Mouse (Mus musculus) kidney, embryonic 14.5 days (tissue): ENCODE results near the gene Mrpl52. TPM values are rescaled to one million over a fixed set of nuclear protein-coding genes. Genes with fewer than 3 reads are reported as not detected.
A peak's percentile ranks its signal among the peaks of the same experiment; 100 is the strongest.

Source experiments
- ATAC-seq: fragments of 200-750 bp; cut with Nextera tagmentation; 2 replicates; pipeline ENCODE4 v1.8.0; 2017; ENCODE audit warnings: moderate number of reproducible peaks, mild to moderate bottlenecking, moderate TSS enrichment, moderate library complexity; ENCODE audit not compliant: low FRiP score, low TSS enrichment
- H3K27ac ChIP-seq: fragments of 300-500 bp; sonication (generic); 2 replicates; pipeline ENCODE4 v1.5.1; 2014; ENCODE audit warnings: low read depth, mild to moderate bottlenecking, low read length, moderate library complexity, mixed read lengths
- H3K27me3 ChIP-seq: fragments of 300-500 bp; sonication (generic); 2 replicates; pipeline ENCODE4 v1.6.1; 2014; ENCODE audit warnings: mild to moderate bottlenecking, low read length; ENCODE audit not compliant: control insufficient read depth, insufficient read depth
- H3K36me3 ChIP-seq: fragments of 300-500 bp; sonication (generic); 2 replicates; pipeline ENCODE4 v1.6.1; 2014; ENCODE audit warnings: low read length, mixed read lengths; ENCODE audit not compliant: control insufficient read depth, insufficient read depth
- H3K4me1 ChIP-seq: fragments of 300-500 bp; sonication (generic); 2 replicates; pipeline ENCODE4 v1.6.1; 2014; ENCODE audit warnings: low read length, mixed read lengths; ENCODE audit not compliant: control insufficient read depth, insufficient read depth
- H3K4me2 ChIP-seq: fragments of 300-500 bp; sonication (generic); replicated peaks from 2 replicates; pipeline ENCODE4 v1.6.1; 2014; ENCODE audit warnings: low read depth, mild to moderate bottlenecking, low read length
- H3K4me3 ChIP-seq: fragments of 300-500 bp; sonication (generic); 2 replicates; pipeline ENCODE4 v1.5.1; 2014; ENCODE audit warnings: mild to moderate bottlenecking, low read length
- H3K9ac ChIP-seq: fragments of 300-500 bp; sonication (generic); 2 replicates; pipeline ENCODE4 v1.6.1; 2014; ENCODE audit warnings: low read depth, mild to moderate bottlenecking, low read length, moderate library complexity
- H3K9me3 ChIP-seq: fragments of 300-500 bp; sonication (generic); 2 replicates; pipeline ENCODE4 v1.6.1; 2016; ENCODE audit warnings: low read length; ENCODE audit not compliant: control insufficient read depth
- WGBS: fragments of 180-500 bp; shearing (Covaris S2); extraction: QIAGEN DNeasy Blood & Tissue Kit; methylation state at CpG from one replicate; pipeline ENCODE4 v1.1.7; 2014; 5-methylcytosine and 5-hydroxymethylcytosine counted together
- polyA plus RNA-seq: library from polyadenylated mRNA; unstranded; fragments of >200 nt; fragmentation: Nextera tagmentation; extraction: Ambion mirVana; gene quantifications from 2 replicates; pipeline ENCODE4 v1.2.1, GENCODE M21; 2014

Mrpl52 gene
- polyA plus RNA-seq, 1 experiment from 2014 or later = 269 TPM

GRCm38 (mm10) chr14:54408336-54409056 lies 18.2 kb upstream of the Mrpl52 start:
- Histone ChIP-seq H3K9me3 (no peaks in the 10 kb centered on the region), H3K27me3 (no peaks in the 10 kb centered on the region), H3K4me3 (peak overlapping the region; percentile 8; the same call in 1 of the 2 replicates), H3K4me1 (peaks cover 29% of the 10 kb centered on the region), H3K36me3 (no peaks in the 10 kb centered on the region), H3K9ac (no peak overlapping the region), H3K4me2 (peak overlapping the region; percentile 25; the same call in 1 of the 2 replicates), H3K27ac (no peak overlapping the region; the same call in 1 of the 2 replicates)
- WGBS = 57% methylated on average over 25 of the region's 25 CpGs
- peak; percentile 36 for ATAC-seq

- Histone ChIP-seq H3K27me3 (no peaks in the 10 kb centered on the region), H3K4me3 (no peak overlapping the region), H3K4me1 (peaks cover 35% of the 10 kb centered on the region), H3K4me2 (peak overlapping the region; percentile 25; the same call in 1 of the 2 replicates), H3K9me3 (no peaks in the 10 kb centered on the region), H3K27ac (peak overlapping the region; percentile 85; the same call in 1 of the 2 replicates), H3K36me3 (no peaks in the 10 kb centered on the region), H3K9ac (no peak overlapping the region)
- no peak for ATAC-seq
- WGBS = 61% methylated on average over 7 of the region's 7 CpGs
Measured at GRCm38 (mm10) chr14:54409057-54409645, 17.6 kb upstream of the Mrpl52 start.

- 43% methylated on average over 17 of the region's 17 CpGs for WGBS
- H3K9me3 ChIP-seq = no peaks in the 10 kb centered on the region
- H3K4me3 ChIP-seq = no peak overlapping the region
- peak overlapping the region; percentile 85 for H3K27ac ChIP-seq
- peak overlapping the region; percentile 30 for H3K4me2 ChIP-seq
- no peaks in the 10 kb centered on the region for H3K36me3 ChIP-seq
- ATAC-seq = no peak
- H3K4me1 ChIP-seq = peaks cover 36% of the 10 kb centered on the region
- H3K9ac ChIP-seq = peak overlapping the region; percentile 42; the same call in 1 of the 2 replicates
- no peaks in the 10 kb centered on the region for H3K27me3 ChIP-seq
Measured at GRCm38 (mm10) chr14:54409980-54410810, 16.5 kb upstream of the Mrpl52 start.

- Histone ChIP-seq H3K36me3 (no peaks in the 10 kb centered on the region), H3K4me3 (no peak overlapping the region), H3K9ac (no peak overlapping the region), H3K27me3 (no peaks in the 10 kb centered on the region), H3K27ac (no peak overlapping the region), H3K9me3 (no peaks in the 10 kb centered on the region), H3K4me2 (no peak overlapping the region), H3K4me1 (peaks cover 36% of the 10 kb centered on the region)
- 61% methylated on average over 9 of the region's 9 CpGs for WGBS
- ATAC-seq = no peak
Measured at GRCm38 (mm10) chr14:54412000-54412576, 14.6 kb upstream of the Mrpl52 start.

- Histone ChIP-seq H3K27ac (no peak overlapping the region), H3K9ac (no peak overlapping the region), H3K4me3 (no peak overlapping the region), H3K9me3 (no peaks in the 10 kb centered on the region), H3K4me1 (peaks cover 41% of the 10 kb centered on the region), H3K27me3 (no peaks in the 10 kb centered on the region), H3K36me3 (no peaks in the 10 kb centered on the region), H3K4me2 (no peak overlapping the region)
- WGBS = 43% methylated on average over 2 of the region's 2 CpGs
- ATAC-seq = no peak
Measured at GRCm38 (mm10) chr14:54412629-54413170, 14.0 kb upstream of the Mrpl52 start.

- H3K4me1 ChIP-seq = peaks cover 33% of the 10 kb centered on the region
- peak overlapping the region; percentile 22 for H3K4me3 ChIP-seq
- no peaks in the 10 kb centered on the region for H3K36me3 ChIP-seq
- H3K27ac ChIP-seq = peak overlapping the region; percentile 55; the same call in 1 of the 2 replicates
- H3K4me2 ChIP-seq = peak overlapping the region; percentile 47
- peak overlapping the region; percentile 47; the same call in 1 of the 2 replicates for H3K9ac ChIP-seq
- ATAC-seq = peak; percentile 45
- 7% methylated on average over 18 of the region's 18 CpGs for WGBS
- H3K27me3 ChIP-seq = no peaks in the 10 kb centered on the region
- no peaks in the 10 kb centered on the region for H3K9me3 ChIP-seq
Measured at GRCm38 (mm10) chr14:54413877-54414700, 12.6 kb upstream of the Mrpl52 start.

- WGBS = 20% methylated on average over 13 of the region's 13 CpGs
- Histone ChIP-seq H3K4me3 (no peak overlapping the region), H3K9me3 (no peaks in the 10 kb centered on the region), H3K9ac (no peak overlapping the region), H3K27me3 (no peaks in the 10 kb centered on the region), H3K36me3 (no peaks in the 10 kb centered on the region), H3K27ac (no peak overlapping the region), H3K4me2 (no peak overlapping the region), H3K4me1 (peaks cover 20% of the 10 kb centered on the region)
- ATAC-seq = no peak
Measured at GRCm38 (mm10) chr14:54415241-54416020, 11.3 kb upstream of the Mrpl52 start.
